In the genomic region with DNA sequence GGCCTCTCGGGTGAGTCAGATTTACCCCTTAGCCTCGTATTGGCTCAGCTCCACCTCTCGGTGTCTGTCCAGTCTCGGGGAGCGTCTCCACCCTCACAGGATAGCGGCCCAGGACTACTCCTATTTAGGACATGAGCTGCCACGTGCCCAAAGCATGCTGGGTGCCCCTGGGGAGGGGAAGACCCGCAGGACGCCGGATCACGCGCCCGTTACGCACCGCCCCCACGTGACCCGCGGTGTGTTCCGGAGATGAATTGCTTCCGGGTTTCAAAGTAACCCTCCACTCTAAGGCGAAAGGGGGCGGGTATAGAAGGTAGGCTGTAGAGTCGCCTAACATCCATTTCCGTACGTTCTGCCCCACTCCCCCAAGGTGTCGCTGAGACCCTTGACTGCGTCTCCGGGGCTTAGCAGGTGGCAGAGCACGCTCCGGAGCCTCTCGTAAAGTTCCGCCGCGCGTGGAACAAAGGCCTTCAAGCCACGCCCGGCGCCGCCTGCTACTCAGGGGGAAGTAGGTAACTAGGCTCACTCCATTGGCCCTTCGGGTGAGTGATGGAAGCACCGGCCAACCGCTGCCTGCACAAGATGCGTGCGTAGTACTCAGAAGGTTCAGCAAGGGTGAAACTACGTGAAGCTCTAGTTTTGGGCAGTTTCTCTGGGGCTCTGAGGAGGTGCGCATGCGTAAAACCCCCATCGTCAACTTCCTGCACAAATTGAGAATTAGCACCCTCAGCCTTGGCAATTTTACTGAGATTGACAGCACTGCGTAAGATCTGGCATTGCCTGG, we compare ENCODE assay signal across 8 mouse cellular contexts. TPM values are rescaled to one million over a fixed set of nuclear protein-coding genes. Genes with fewer than 3 reads are reported as not detected.
DNase-seq lines count a peak whose midpoint lies in the region; ATAC-seq and TF ChIP-seq lines count a peak whose summit lies in the region.

No protein-coding gene starts in this region.

- H3K36me3 ChIP-seq in hindbrain, embryonic 10.5 days, result peaks cover 18% of the 10 kb centered on the region; the same call in 1 of the 2 replicates
- H3K36me3 ChIP-seq in lung, postnatal 0 days (ENCODE audit: insufficient read depth, low read length), result no peaks in the 10 kb centered on the region

- peak overlapping the region; percentile 99 for H3K27ac ChIP-seq in hindbrain, embryonic 10.5 days
- peak overlapping the region; percentile 97 for H3K27ac ChIP-seq in lung, postnatal 0 days (ENCODE audit: low read length)

- DNase-seq in MN1 (ENCODE audit: low spot score), result peak; percentile 100
- DNase-seq in cerebellum, adult 9-10 months, result peak; percentile 100
- DNase-seq in hindbrain, embryonic 10.5 days (ENCODE audit: low spot score), result peak; percentile 99
- peak; percentile 100 for DNase-seq in layer of hippocampus, adult 9-11 months
- peak; percentile 99 for DNase-seq in lung, postnatal 0 days (ENCODE audit: low spot score)
- peak; percentile 95 for DNase-seq in ovary, postnatal 14 days (ENCODE audit: low spot score)
- DNase-seq in thymus, postnatal 14 days, result peak; percentile 99

- peaks cover 12% of the 10 kb centered on the region; the same call in 1 of the 2 replicates for H3K27me3 ChIP-seq in hindbrain, embryonic 10.5 days (ENCODE audit: insufficient read depth, poor library complexity, severe bottlenecking)
- H3K27me3 ChIP-seq in lung, postnatal 0 days (replicated peaks; ENCODE audit: insufficient read depth, low read length), result no peaks in the 10 kb centered on the region

- 0 out of 2 replicates have a peak, but pooled peaks have one; percentile 73 for TF ChIP-seq EP300 in lung, postnatal 0 days (IDR thresholded peaks at IDR 0.05)

- H3K4me3 ChIP-seq in hindbrain, embryonic 10.5 days, result peak overlapping the region; percentile 74
- H3K4me3 ChIP-seq in lung, postnatal 0 days (ENCODE audit: low read depth, low read length), result peak overlapping the region; percentile 46

- H3K4me1 ChIP-seq in hindbrain, embryonic 10.5 days (replicated peaks), result peaks cover 9% of the 10 kb centered on the region
- H3K4me1 ChIP-seq in lung, postnatal 0 days (ENCODE audit: insufficient read depth, low read depth, low read length), result no peaks in the 10 kb centered on the region; the same call in 1 of the 2 replicates

- H3K9ac ChIP-seq in lung, postnatal 0 days (replicated peaks; ENCODE audit: low read depth), result peak overlapping the region; percentile 43

- H3K4me2 ChIP-seq in lung, postnatal 0 days (replicated peaks; ENCODE audit: low read depth, low read length), result peak overlapping the region; percentile 52

- WGBS in hindbrain, embryonic 10.5 days, result under 1% methylated on average over 49 of the region's 49 CpGs
- under 1% methylated on average over 49 of the region's 49 CpGs for WGBS in lung, postnatal 0 days

- peak; percentile 96 for ATAC-seq in frontal cortex, adult (ENCODE audit: low TSS enrichment)
- ATAC-seq in lung, postnatal 0 days, result peak; percentile 98

- H3K9me3 ChIP-seq in hindbrain, embryonic 10.5 days, result no peaks in the 10 kb centered on the region
- no peaks in the 10 kb centered on the region for H3K9me3 ChIP-seq in lung, postnatal 0 days (ENCODE audit: low read length)

- TF ChIP-seq CTCF in lung, postnatal 0 days (IDR thresholded peaks at IDR 0.05), result no peak; the same call in 1 of the 2 replicates

RNA-seq across cellular contexts. Expression of a gene that starts 35.6 kb away (rescaled TPM):
- polyA plus RNA-seq in hindbrain, embryonic 10.5 days (2016; fragmentation: Nextera tagmentation; extraction: Ambion mirVana), result 10.2 and 15.1 TPM in 2 replicates
- polyA plus RNA-seq in lung, postnatal 0 days (2015; fragmentation: Nextera tagmentation; extraction: Ambion mirVana), result 14.4 and 15.4 TPM in 2 replicates

Comparison
In these comparisons a context has a peak if more than half of its experiments do, and no peak if none do; other contexts are left out.
1. Peak in every context shown above with its lines: DNase-seq, ATAC-seq, H3K4me3 ChIP-seq and H3K27ac ChIP-seq.